Mouse (Mus musculus) intestine, embryonic 16.5 days (tissue): ENCODE measurements around the gene Phf1. TPM values are rescaled to one million over a fixed set of nuclear protein-coding genes. Genes with fewer than 3 reads are reported as not detected.
"Not testable (repeated sequence)": the region's sequence is repeated elsewhere in the genome, so short reads cannot be mapped to it uniquely, and the experiment has no call there.

Experiments used
- ATAC-seq: fragments of 200-750 bp; cut with Nextera tagmentation; 2 replicates; pipeline ENCODE4 v1.8.0; 2017; ENCODE audit warnings: moderate TSS enrichment, moderate library complexity
- H3K27ac ChIP-seq: fragments of 300-500 bp; sonication (generic); 2 replicates; pipeline ENCODE4 v1.5.1; 2014; ENCODE audit warnings: mild to moderate bottlenecking, low read length
- H3K27me3 ChIP-seq: fragments of 300-500 bp; sonication (generic); replicated peaks from 2 replicates; pipeline ENCODE4 v1.6.1; 2014; ENCODE audit warnings: low read length, control low read depth, mixed read lengths; ENCODE audit not compliant: control insufficient read depth, insufficient read depth
- H3K36me3 ChIP-seq: fragments of 300-500 bp; sonication (generic); 2 replicates; pipeline ENCODE4 v1.6.1; 2014; ENCODE audit warnings: low read length, control low read depth; ENCODE audit not compliant: control insufficient read depth, insufficient read depth
- H3K4me1 ChIP-seq: fragments of 300-500 bp; sonication (generic); 2 replicates; pipeline ENCODE4 v1.6.1; 2014; ENCODE audit warnings: low read length, control low read depth, mixed read lengths; ENCODE audit not compliant: control insufficient read depth, insufficient read depth
- H3K4me2 ChIP-seq: fragments of 300-500 bp; sonication (generic); 2 replicates; pipeline ENCODE4 v1.6.1; 2014; ENCODE audit warnings: low read depth, low read length, control low read depth
- H3K4me3 ChIP-seq: fragments of 300-500 bp; sonication (generic); 2 replicates; pipeline ENCODE4 v1.5.1; 2014; ENCODE audit warnings: mild to moderate bottlenecking, low read length
- H3K9ac ChIP-seq: fragments of 300-500 bp; sonication (generic); 2 replicates; pipeline ENCODE4 v1.6.1; 2014; ENCODE audit warnings: low read depth, low read length
- H3K9me3 ChIP-seq: fragments of 300-500 bp; sonication (generic); 2 replicates; pipeline ENCODE4 v1.6.1; 2016; ENCODE audit warnings: low read length, control low read depth; ENCODE audit not compliant: control insufficient read depth
- WGBS: fragments of 180-500 bp; shearing (Covaris S2); extraction: QIAGEN DNeasy Blood & Tissue Kit; methylation state at CpG from one replicate; pipeline ENCODE4 v1.1.7; 2014; 5-methylcytosine and 5-hydroxymethylcytosine counted together
- polyA plus RNA-seq: library from polyadenylated mRNA; unstranded; fragments of >200 nt; fragmentation: Nextera tagmentation; extraction: Ambion mirVana; gene quantifications from 2 replicates; pipeline ENCODE4 v1.2.1, GENCODE M21; 2015

Phf1 gene
- polyA plus RNA-seq, 1 experiment from 2014 or later: 6.8 TPM

- H3K9me3 ChIP-seq, H3K4me2 ChIP-seq, H3K4me1 ChIP-seq, H3K27ac ChIP-seq, H3K36me3 ChIP-seq, H3K27me3 ChIP-seq, H3K4me3 ChIP-seq, H3K9ac ChIP-seq, ATAC-seq: not testable (repeated sequence)
- 92% methylated on average over 5 of the region's 6 CpGs for WGBS
Measured at GRCm38 (mm10) chr17:26922368-26922767, 10.5 kb upstream of the Phf1 start.

DNA sequence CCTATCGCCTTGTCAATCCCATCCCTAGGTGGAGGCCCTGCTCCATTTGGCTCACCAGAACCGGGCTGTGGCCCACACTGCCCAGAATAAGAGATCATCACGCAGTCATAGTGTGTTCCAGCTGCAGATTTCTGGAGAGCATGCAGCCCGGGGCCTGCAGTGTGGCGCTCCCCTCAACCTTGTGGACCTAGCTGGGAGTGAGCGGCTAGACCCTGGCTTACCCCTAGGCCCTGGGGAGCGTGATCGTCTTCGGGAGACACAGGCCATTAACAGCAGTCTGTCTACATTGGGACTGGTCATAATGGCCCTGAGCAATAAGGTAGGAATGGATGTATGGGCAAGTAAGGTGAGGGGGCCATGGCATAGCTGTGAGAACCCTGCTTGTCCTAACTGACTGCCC, 7.4 kb upstream of the Phf1 start:
- not testable (repeated sequence) for H3K9me3 ChIP-seq, H3K4me2 ChIP-seq, H3K36me3 ChIP-seq, ATAC-seq, H3K9ac ChIP-seq, H3K4me1 ChIP-seq, H3K27ac ChIP-seq, H3K27me3 ChIP-seq, H3K4me3 ChIP-seq
- WGBS: 97% methylated on average over 9 of the region's 9 CpGs

DNA sequence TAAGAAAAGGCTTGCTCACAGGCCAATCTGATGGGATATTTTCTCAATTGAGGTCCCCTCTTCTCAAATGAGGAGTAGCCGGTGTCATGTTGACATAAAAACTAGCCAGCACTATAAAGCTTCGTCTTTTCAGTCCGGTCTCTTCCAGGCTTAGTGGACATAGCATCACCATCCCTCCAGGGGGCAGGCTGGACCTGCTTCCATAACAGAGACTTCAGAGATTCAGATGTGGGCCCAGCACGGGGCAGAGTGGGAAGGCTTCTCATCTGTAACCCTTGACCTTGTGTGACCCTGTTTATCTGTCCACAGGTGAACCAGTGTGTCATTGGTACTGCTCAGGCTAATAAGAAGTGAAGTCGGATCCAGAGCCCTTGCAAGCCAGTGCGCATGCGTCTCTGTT, 1.1 kb upstream of the Phf1 start:
- not testable (repeated sequence) for H3K9ac ChIP-seq, H3K27ac ChIP-seq, H3K4me3 ChIP-seq, ATAC-seq, H3K27me3 ChIP-seq, H3K4me2 ChIP-seq, H3K9me3 ChIP-seq
- WGBS: 51% methylated on average over 7 of the region's 7 CpGs
- Histone ChIP-seq H3K4me1 (peaks cover 12% of the 10 kb centered on the region; the same call in 1 of the 2 replicates), H3K36me3 (peaks cover 14% of the 10 kb centered on the region)

GRCm38 (mm10) chr17:26933419-26933818, 567 bp downstream of the Phf1 start:
- WGBS: 7% methylated on average over 13 of the region's 13 CpGs
- ATAC-seq: no peak; the same call in 1 of the 2 replicates
- no peaks in the 10 kb centered on the region for H3K27me3 ChIP-seq

GRCm38 (mm10) chr17:26933885-26934827, 1.3 kb downstream of the Phf1 start:
- no peak overlapping the region for H3K27ac ChIP-seq
- H3K27me3 ChIP-seq: no peaks in the 10 kb centered on the region
- peak overlapping the region; percentile 77 for H3K9ac ChIP-seq
- H3K9me3 ChIP-seq: no peaks in the 10 kb centered on the region
- H3K4me1 ChIP-seq: peaks cover 26% of the 10 kb centered on the region
- H3K36me3 ChIP-seq: peaks cover 15% of the 10 kb centered on the region; the same call in 1 of the 2 replicates
- H3K4me3 ChIP-seq: peak overlapping the region; percentile 76
- H3K4me2 ChIP-seq: peak overlapping the region; percentile 87
- no peak for ATAC-seq
- WGBS: 78% methylated on average over 16 of the region's 16 CpGs

More at GRCm38 (mm10) chr17:26933419-26933818, 567 bp downstream of the Phf1 start:
- H3K4me1 ChIP-seq: peaks cover 24% of the 10 kb centered on the region
- peak overlapping the region; percentile 80 for H3K27ac ChIP-seq
- H3K36me3 ChIP-seq: peaks cover 15% of the 10 kb centered on the region; the same call in 1 of the 2 replicates
- H3K4me3 ChIP-seq: peak overlapping the region; percentile 76
- no peaks in the 10 kb centered on the region for H3K9me3 ChIP-seq
- peak overlapping the region; percentile 77 for H3K9ac ChIP-seq
- H3K4me2 ChIP-seq: peak overlapping the region; percentile 87

DNA sequence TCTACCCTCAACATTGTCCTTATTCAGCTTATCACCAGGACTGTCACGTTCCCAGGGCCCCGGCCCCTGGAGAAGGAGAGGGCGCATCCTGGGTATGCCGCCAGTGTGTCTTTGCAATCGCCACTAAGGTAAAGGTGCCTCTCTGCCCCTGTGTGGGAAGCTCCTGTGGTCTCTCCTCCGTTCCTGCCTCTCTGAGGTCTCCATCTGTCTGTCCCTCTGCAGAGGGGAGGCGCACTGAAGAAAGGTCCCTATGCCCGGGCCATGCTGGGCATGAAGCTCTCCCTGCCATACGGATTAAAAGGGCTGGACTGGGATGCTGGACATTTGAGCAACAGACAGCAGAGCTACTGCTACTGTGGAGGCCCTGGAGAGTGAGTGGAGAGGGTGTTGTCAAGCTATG, 2.2 kb downstream of the Phf1 start:
- ATAC-seq: no peak
- H3K27ac ChIP-seq: no peak overlapping the region
- no peak overlapping the region for H3K4me2 ChIP-seq
- WGBS: 92% methylated on average over 9 of the region's 9 CpGs
- H3K9me3 ChIP-seq: no peaks in the 10 kb centered on the region
- no peak overlapping the region for H3K4me3 ChIP-seq
- peaks cover 15% of the 10 kb centered on the region; the same call in 1 of the 2 replicates for H3K36me3 ChIP-seq
- H3K4me1 ChIP-seq: peaks cover 27% of the 10 kb centered on the region
- H3K27me3 ChIP-seq: no peaks in the 10 kb centered on the region
- H3K9ac ChIP-seq: no peak overlapping the region

GRCm38 (mm10) chr17:26936453-26936852, 3.6 kb downstream of the Phf1 start:
- H3K4me1 ChIP-seq: peaks cover 37% of the 10 kb centered on the region
- H3K9ac ChIP-seq: no peak overlapping the region
- no peaks in the 10 kb centered on the region for H3K27me3 ChIP-seq
- H3K9me3 ChIP-seq: no peaks in the 10 kb centered on the region
- no peak overlapping the region for H3K4me2 ChIP-seq
- H3K4me3 ChIP-seq: no peak overlapping the region
- WGBS: 82% methylated on average over 12 of the region's 12 CpGs
- no peak overlapping the region for H3K27ac ChIP-seq
- peaks cover 15% of the 10 kb centered on the region; the same call in 1 of the 2 replicates for H3K36me3 ChIP-seq
- no peak for ATAC-seq

GRCm38 (mm10) chr17:26936921-26937695, 4.3 kb downstream of the Phf1 start:
- H3K4me2 ChIP-seq: no peak overlapping the region
- H3K9ac ChIP-seq: no peak overlapping the region
- no peak for ATAC-seq
- H3K9me3 ChIP-seq: no peaks in the 10 kb centered on the region
- peaks cover 37% of the 10 kb centered on the region for H3K4me1 ChIP-seq
- WGBS: 82% methylated on average over 15 of the region's 15 CpGs
- no peak overlapping the region for H3K4me3 ChIP-seq
- H3K36me3 ChIP-seq: peaks cover 15% of the 10 kb centered on the region; the same call in 1 of the 2 replicates
- H3K27ac ChIP-seq: no peak overlapping the region
- no peaks in the 10 kb centered on the region for H3K27me3 ChIP-seq
